Mouse (Mus musculus): ENCODE data around the gene Nkx3-2. TPM values are rescaled to one million over a fixed set of nuclear protein-coding genes. Genes with fewer than 3 reads are reported as not detected.
A peak's percentile ranks its signal among the peaks of the same experiment; 100 is the strongest.

The Nkx3-2 gene
- total RNA-seq, 2 experiments from 2014 or later: not detected

- ATAC-seq (replicated peaks; ENCODE audit: poor library complexity, severe bottlenecking): no peak
Measured at GRCm38 (mm10) chr5:41762947-41763730, 1.2 kb downstream of the Nkx3-2 start.

- ATAC-seq (replicated peaks; ENCODE audit: poor library complexity, severe bottlenecking): 0 out of 2 replicates have a peak, but pooled peaks have one; percentile 10
Measured at GRCm38 (mm10) chr5:41762141-41762946, 2.0 kb downstream of the Nkx3-2 start.

- ATAC-seq (replicated peaks; ENCODE audit: poor library complexity, severe bottlenecking): peak; percentile 30; the same call in 1 of the 2 replicates
Measured at GRCm38 (mm10) chr5:41761509-41762140, 2.7 kb downstream of the Nkx3-2 start.

DNA sequence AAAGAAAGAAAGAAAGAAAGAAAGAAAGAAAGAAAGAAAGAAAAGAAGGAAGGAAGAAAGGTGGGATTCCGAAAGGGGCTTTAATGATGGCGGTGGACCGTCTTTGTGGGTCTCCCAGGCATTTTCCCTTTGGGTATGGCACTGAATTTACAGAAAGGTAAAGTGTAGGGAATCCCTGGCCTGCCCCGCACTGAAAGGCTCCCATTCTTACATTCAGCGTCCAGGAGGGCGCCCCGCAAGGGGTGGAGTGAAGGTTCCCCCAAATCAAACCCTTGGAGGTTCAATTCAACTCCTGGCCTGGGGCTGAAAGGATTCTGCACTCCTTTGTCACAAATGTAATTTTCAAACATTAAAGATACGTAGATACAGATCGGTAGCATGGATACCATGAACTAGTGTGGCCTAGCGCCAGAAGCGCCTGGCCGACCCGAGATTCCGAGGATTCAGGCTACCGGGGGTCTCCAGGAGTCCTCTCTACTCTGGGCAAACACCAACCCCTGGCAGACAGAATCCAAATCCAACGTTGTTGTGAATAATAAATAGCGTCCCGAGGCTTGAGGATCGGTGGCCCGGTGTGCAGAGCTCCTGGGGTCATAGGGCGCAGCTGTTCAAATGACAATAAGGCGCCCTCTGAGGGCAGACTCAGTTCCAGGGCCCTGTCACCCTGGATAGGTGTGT is 3.3 kb downstream of the Nkx3-2 start:
- no peak for ATAC-seq (replicated peaks; ENCODE audit: poor library complexity, severe bottlenecking)

GRCm38 (mm10) chr5:41760071-41760470 is 4.2 kb downstream of the Nkx3-2 start:
- no peak for ATAC-seq (replicated peaks; ENCODE audit: poor library complexity, severe bottlenecking)

GRCm38 (mm10) chr5:41758671-41759639 is 5.3 kb downstream of the Nkx3-2 start:
- no peak for ATAC-seq (replicated peaks; ENCODE audit: poor library complexity, severe bottlenecking)

DNA sequence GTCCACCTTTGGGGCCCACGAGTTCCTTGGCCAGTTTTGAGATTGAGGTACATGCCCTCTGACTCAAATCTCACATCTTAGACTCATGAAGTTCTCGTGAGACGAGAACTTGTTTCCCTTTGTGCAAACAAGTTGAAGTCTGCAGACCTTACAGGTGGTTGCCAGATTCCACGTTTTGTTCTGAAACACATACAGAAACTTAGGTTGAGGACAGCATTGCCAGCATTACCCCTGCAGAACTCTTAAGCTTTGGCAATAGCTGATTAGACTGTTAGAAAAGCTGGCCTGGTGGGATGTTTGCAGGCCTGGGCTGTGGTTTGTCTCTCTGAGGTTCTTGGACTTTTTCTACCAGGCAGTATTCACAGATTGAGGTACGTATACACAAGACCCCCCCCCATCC is 7.0 kb downstream of the Nkx3-2 start:
- no peak for ATAC-seq (replicated peaks; ENCODE audit: poor library complexity, severe bottlenecking)

GRCm38 (mm10) chr5:41756396-41756795 is 7.9 kb downstream of the Nkx3-2 start:
- no peak for ATAC-seq (replicated peaks; ENCODE audit: poor library complexity, severe bottlenecking)

GRCm38 (mm10) chr5:41755373-41755960 is 8.8 kb downstream of the Nkx3-2 start:
- 0 out of 2 replicates have a peak, but pooled peaks have one; percentile 20 for ATAC-seq (replicated peaks; ENCODE audit: poor library complexity, severe bottlenecking)

- ATAC-seq (replicated peaks; ENCODE audit: poor library complexity, severe bottlenecking): no peak
Measured at GRCm38 (mm10) chr5:41754836-41755235, 9.5 kb downstream of the Nkx3-2 start.

- ATAC-seq (replicated peaks; ENCODE audit: poor library complexity, severe bottlenecking): no peak
Measured at GRCm38 (mm10) chr5:41754226-41754775, 10.0 kb downstream of the Nkx3-2 start.

DNA sequence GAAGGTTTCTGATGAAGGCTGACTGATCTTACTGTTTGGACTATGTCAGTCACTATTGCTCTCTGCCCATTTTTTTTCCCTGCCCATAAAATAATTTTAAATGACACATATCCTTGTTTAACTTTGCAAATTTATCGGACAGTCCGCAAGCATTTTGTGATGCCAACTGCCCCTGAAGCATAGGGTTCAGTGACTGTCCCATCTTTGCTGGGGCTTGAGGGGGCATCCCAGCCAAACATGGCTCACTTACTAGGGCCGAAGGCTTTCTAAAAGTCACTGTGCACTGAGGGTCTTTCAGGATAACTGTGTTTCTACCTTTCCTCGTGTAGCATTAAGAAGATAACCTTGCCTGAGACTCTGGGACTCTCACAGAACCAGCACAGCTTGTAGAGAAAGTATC is 11.6 kb downstream of the Nkx3-2 start:
- ATAC-seq (replicated peaks; ENCODE audit: poor library complexity, severe bottlenecking): no peak

GRCm38 (mm10) chr5:41744898-41745780 is 19.2 kb downstream of the Nkx3-2 start:
- no peak for ATAC-seq (replicated peaks; ENCODE audit: poor library complexity, severe bottlenecking)

- ATAC-seq (replicated peaks; ENCODE audit: poor library complexity, severe bottlenecking): peak; percentile 27; the same call in 1 of the 2 replicates
Measured at GRCm38 (mm10) chr5:41744234-41744633, 20.1 kb downstream of the Nkx3-2 start.

DNA sequence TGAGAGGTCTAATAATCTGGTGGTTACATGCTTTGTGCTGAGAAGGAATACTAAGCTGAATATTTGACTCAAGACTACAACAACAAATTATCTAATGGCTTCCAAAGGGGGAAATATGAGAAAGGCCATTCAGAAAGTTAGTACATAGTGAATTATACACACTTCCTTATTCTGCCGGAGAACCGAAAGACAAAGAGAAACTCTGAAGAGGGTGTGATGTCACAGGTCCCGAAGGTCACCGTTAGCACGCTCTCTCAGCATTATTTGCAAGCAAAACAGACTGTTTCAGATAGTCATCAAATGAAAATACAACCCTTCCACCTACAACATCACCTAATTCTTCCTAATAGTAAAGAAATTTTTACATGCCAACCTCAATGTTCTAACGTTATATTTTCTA is 25.5 kb downstream of the Nkx3-2 start:
- peak; percentile 100 for ATAC-seq (replicated peaks; ENCODE audit: poor library complexity, severe bottlenecking)

DNA sequence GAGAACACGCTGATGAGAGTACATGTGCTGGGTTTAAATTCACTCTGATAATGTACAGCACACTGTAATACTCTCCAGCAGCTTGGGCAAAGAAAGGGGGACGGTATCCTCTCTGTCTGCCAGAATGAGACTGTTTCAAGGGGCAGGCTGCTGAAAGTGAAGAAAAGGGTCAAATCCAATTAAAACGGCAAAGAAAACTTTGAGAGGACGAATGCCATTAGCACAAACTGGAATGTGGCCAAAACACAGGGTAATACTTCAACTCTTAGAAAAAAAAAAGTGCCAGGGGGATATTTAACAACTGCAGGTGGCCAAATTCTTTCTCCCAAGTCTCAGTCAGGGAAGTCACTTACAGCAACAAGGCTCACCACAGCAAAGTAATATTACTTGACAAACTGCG is 27.3 kb downstream of the Nkx3-2 start:
- no peak for ATAC-seq (replicated peaks; ENCODE audit: poor library complexity, severe bottlenecking)

DNA sequence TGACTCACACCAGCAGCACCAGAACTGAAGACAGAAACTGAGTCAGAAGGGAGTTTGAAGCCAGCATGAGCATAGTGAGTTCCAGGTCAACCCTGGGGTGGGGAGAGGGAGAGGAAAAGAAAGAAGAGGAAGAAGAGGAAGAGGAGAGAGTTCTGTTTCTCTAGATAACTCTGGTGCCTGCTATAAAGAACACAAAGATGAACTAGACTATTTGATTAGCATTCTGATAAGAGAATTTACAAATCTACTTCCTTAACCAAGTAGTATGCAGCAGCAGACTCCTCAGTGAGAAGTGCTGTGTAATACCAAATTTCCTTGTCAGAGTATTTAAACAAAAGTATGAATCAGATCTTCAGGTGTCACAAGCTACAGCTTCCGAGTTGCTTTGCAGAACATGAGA is 37.3 kb downstream of the Nkx3-2 start:
- ATAC-seq (replicated peaks; ENCODE audit: poor library complexity, severe bottlenecking): no peak

- no peak for ATAC-seq (replicated peaks; ENCODE audit: poor library complexity, severe bottlenecking)
Measured at GRCm38 (mm10) chr5:41725573-41725972, 38.7 kb downstream of the Nkx3-2 start.

All from granulocyte monocyte progenitor cell, adult 5-6 weeks (primary cell).